Mouse (Mus musculus) midbrain, embryonic 14.5 days (tissue): ENCODE results near the gene Mettl8. TPM values are rescaled to one million over a fixed set of nuclear protein-coding genes. Genes with fewer than 3 reads are reported as not detected.

Source experiments
- ATAC-seq: fragments of 200-750 bp; cut with Nextera tagmentation; 2 replicates; pipeline ENCODE4 v1.8.0; 2017; ENCODE audit warnings: moderate number of reproducible peaks, moderate library complexity; ENCODE audit not compliant: low FRiP score, low TSS enrichment
- DNase-seq: peaks from one replicate; pipeline ENCODE4 v3.0.0-alpha.2; 2015
- H3K27ac ChIP-seq: fragments of 300-500 bp; sonication (generic); replicated peaks from 2 replicates; pipeline ENCODE4 v1.5.1; 2014; ENCODE audit warnings: mild to moderate bottlenecking, low read depth, low read length, moderate library complexity
- H3K27me3 ChIP-seq: fragments of 300-500 bp; sonication (generic); 2 replicates; pipeline ENCODE4 v1.6.1; 2014; ENCODE audit warnings: low read length, control low read depth, mixed read lengths; ENCODE audit not compliant: control insufficient read depth, insufficient read depth
- H3K36me3 ChIP-seq: fragments of 300-500 bp; sonication (generic); 2 replicates; pipeline ENCODE4 v1.6.1; 2014; ENCODE audit warnings: low read length, control low read depth; ENCODE audit not compliant: control insufficient read depth, insufficient read depth
- H3K4me1 ChIP-seq: fragments of 300-500 bp; sonication (generic); 2 replicates; pipeline ENCODE4 v1.6.1; 2014; ENCODE audit warnings: mild to moderate bottlenecking, antibody characterized with exemption, low read length, control low read depth; ENCODE audit not compliant: control insufficient read depth, insufficient read depth
- H3K4me2 ChIP-seq: fragments of 300-500 bp; sonication (generic); 2 replicates; pipeline ENCODE4 v1.6.1; 2014; ENCODE audit warnings: mild to moderate bottlenecking, low read length, moderate library complexity
- H3K4me3 ChIP-seq: fragments of 300-500 bp; sonication (generic); replicated peaks from 2 replicates; pipeline ENCODE4 v1.5.1; 2014; ENCODE audit warnings: low read depth, low read length
- H3K9ac ChIP-seq: fragments of 300-500 bp; sonication (generic); replicated peaks from 2 replicates; pipeline ENCODE4 v1.6.1; 2014; ENCODE audit warnings: mild to moderate bottlenecking, low read length, moderate library complexity
- H3K9me3 ChIP-seq: fragments of 300-500 bp; sonication (generic); 2 replicates; pipeline ENCODE4 v1.6.1; 2016; ENCODE audit warnings: low read length, control low read depth, mixed read lengths; ENCODE audit not compliant: control insufficient read depth
- WGBS: fragments of 180-500 bp; shearing (Covaris S2); extraction: QIAGEN DNeasy Blood & Tissue Kit; methylation state at CpG from one replicate; pipeline ENCODE4 v1.1.7; 2014; 5-methylcytosine and 5-hydroxymethylcytosine counted together
- polyA plus RNA-seq: library from polyadenylated mRNA; unstranded; fragments of >200 nt; fragmentation: Nextera tagmentation; extraction: Ambion mirVana; gene quantifications from 2 replicates; pipeline ENCODE4 v1.2.1, GENCODE M21; 2014

Gene Mettl8
- polyA plus RNA-seq, 1 experiment from 2014 or later: 13.8 TPM

DNA sequence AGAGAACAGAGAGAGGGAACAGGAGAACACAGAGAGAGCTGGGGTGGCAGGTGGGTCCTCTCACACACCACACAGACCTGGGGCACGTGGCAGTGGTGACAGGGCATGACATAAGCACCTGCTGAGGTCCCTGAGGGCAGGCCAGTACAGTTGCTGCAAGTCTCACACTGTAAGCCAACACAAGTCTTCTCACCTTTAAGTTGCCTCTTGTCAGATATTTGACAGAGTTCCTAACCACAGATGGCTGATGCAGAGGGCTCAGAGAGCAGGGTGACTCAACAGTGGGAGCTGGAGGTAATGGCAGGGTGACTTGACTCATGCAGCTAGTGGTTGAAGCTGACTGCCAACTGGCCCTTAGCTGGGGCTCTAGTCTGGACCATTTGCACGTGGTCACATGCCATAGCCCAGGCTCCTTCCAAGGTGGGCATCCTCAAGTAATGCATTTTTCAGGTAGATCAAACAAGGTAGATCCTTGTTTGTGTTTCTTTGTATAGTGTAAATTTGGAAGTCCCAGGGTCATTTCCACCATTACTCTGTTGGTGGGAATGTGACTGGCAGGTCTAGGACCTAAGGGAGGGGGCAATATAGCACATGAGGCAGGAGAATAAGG is 135.4 kb downstream of the Mettl8 start:
- Histone ChIP-seq H3K9me3 (no peaks in the 10 kb centered on the region), H3K27me3 (no peaks in the 10 kb centered on the region), H3K4me1 (no peaks in the 10 kb centered on the region), H3K36me3 (no peaks in the 10 kb centered on the region), H3K9ac (no peak overlapping the region), H3K4me2 (no peak overlapping the region), H3K4me3 (no peak overlapping the region), H3K27ac (no peak overlapping the region)
- no peak for ATAC-seq
- WGBS: 75% methylated on average over 2 of the region's 2 CpGs
- DNase-seq: no peak

- no peak overlapping the region for H3K9ac ChIP-seq
- no peak for DNase-seq
- no peaks in the 10 kb centered on the region for H3K27me3 ChIP-seq
- no peaks in the 10 kb centered on the region for H3K36me3 ChIP-seq
- no peak overlapping the region for H3K27ac ChIP-seq
- no peaks in the 10 kb centered on the region for H3K9me3 ChIP-seq
- ATAC-seq: no peak
- no peak overlapping the region for H3K4me3 ChIP-seq
- H3K4me2 ChIP-seq: no peak overlapping the region
- 28% methylated on average over 2 of the region's 2 CpGs for WGBS
- no peaks in the 10 kb centered on the region for H3K4me1 ChIP-seq
These were observed 136.9 kb downstream of the Mettl8 start for GRCm38 (mm10) chr2:70918516-70918915.

Other genes with a start within 250 kb of the Mettl8 start
- 23.6 and 27.5 TPM in 2 replicates for gene Tlk1, start 229.9 kb downstream of the Mettl8 start, polyA plus RNA-seq
- gene Dcaf17, start 255 bp downstream of the Mettl8 start, polyA plus RNA-seq: 28.7 and 33.3 TPM in 2 replicates
- gene Cybrd1, start 62.3 kb upstream of the Mettl8 start, polyA plus RNA-seq: 1.6 and 1.7 TPM in 2 replicates
- gene Dync1i2, start 156.1 kb upstream of the Mettl8 start, polyA plus RNA-seq: 184 and 231 TPM in 2 replicates